Mouse (Mus musculus): ENCODE measurements around the gene Mrpl43.

Gene Mrpl43

DNA sequence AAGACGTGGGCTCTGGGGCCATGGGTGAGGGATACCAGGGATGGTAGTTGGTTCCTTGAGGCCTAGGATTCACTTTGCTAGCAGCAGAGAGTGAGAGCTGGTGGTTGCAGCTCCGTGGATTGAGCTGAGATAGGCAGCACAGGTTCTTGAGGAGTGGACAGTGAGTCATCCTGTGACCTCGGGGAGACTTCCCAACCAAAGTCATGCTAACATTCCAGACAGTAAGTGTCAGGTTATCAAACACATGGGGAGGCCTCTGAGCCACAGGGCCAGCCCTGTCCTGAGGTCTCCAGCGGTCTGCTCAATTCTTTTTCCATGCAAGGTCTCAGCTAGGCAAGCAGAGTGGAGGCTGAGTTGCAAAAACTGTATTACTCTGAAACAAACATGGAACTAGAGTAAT is 4.4 kb upstream of the Mrpl43 start:
- in situ Hi-C loops (cut with MboI, MseI), result no loop called here

DNA sequence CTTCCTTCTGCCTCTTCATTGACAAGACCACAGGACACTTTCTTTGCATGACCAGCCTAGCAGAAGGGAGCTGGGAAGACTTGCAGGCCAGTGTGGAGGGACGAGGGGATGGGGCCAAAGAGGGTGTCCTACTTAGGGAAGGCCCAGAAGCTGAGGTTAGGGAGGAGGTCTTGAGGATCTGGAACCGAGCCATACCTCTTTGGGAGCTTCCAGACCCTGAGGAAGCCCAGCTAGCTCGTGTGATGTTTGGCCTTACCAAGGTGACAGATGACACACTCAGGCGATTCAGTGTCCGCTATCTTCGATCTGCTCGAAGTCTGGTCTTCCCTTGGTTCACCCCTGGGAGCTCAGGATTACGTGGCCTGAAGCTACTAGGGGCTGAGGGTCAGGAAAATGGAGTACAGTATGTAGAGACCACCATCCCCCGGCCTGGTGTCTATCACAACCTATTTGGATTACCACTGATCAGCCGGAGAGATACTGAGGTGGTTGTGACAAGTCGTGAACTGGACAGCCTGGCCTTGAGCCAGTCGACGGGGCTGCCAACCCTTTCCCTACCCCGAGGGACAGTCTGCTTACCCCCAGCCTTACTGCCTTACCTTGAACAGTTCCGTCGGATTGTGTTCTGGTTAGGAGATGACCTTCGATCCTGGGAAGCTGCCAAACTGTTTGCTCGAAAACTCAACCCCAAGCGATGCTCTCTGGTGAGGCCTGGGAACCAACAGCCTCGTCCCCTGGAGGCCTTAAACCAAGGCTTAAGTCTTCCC is 1.4 kb upstream of the Mrpl43 start:
- in situ Hi-C loops (cut with MboI, MseI), result no loop called here

DNA sequence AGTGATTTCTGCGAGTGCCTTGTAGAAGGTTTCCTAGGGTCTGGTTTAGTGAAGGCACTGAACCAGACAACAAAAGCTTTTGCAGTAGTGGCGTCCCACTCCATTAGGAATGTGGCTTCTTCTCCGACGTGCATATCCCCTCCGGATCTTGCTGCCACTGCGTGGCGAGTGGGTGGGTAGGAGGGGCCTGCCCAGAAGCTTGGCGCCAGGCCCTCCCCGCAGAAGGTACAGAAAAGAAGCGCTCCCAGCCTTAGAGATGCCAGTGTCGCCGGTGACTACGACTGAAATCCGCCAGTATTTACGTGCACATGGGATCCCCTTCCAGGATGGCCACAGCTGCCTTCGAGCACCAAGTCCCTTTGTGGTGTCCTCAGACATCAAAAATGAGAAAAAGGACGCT is 779 bp upstream of the Mrpl43 start:
- in situ Hi-C loops (cut with MboI, MseI), result no loop called here

DNA sequence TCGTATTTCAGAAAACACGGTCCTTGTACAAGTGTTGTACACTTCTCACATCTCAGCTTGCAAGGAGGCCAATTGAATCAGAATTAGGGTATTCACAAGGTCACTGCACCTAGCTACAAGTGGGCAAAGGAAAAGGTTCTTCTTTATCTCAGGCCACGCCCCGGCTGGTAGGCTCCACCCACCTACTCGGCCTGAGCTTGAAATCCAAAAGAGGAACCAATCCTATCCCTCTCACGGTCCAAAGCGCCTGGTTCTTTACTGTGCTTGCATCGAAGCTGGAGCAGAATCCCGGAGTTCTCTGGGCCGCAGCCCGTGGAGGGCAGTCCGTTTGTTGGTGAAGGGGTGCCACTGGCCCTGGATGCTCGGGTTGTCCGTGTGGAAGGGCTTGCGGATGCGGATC is 798 bp downstream of the Mrpl43 start, which contains the start of gene Twnk:
TSS of gene Twnk (plus strand) at position 220 of the 400 bp plus-strand sequence.
- in situ Hi-C loops (cut with MboI, MseI), result no loop called here

DNA sequence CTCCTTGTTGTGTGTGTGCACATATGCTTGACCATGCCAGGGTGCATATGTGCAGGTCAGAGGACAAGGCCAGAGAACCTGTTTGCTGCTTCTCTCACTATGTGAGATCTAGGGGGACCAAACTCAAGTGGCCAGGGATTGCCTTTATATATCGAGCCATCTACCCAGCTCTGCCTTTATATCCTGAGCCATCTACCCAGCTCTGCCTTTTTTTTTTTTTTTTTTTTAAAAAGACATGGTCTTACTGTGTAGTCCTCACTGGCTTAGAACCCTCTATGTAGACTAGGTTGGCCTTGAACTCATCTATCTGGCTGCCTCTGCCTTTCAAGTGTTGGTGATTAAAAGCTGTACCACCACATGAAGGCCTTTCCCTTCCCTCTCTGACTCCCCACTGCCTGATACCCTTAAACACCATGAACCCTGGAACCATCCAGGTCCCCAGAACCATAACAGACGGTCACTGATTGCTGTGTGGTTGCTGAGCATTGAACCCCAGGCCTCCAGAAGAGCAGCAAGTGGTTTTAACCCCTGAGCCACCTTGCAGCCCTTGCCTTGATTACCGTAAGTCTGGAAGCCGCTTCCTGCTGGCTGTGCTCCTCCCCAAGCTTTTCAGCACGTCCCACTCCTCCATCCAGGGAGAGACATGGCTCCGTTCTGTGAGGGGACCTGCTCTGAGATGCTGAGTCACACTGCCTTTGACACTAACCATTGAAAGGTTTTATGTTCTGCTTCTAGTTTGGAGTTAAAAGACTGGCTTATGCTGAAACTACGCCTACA is 2.3 kb downstream of the Mrpl43 start:
- in situ Hi-C loops (cut with MboI, MseI), result no loop called here

DNA sequence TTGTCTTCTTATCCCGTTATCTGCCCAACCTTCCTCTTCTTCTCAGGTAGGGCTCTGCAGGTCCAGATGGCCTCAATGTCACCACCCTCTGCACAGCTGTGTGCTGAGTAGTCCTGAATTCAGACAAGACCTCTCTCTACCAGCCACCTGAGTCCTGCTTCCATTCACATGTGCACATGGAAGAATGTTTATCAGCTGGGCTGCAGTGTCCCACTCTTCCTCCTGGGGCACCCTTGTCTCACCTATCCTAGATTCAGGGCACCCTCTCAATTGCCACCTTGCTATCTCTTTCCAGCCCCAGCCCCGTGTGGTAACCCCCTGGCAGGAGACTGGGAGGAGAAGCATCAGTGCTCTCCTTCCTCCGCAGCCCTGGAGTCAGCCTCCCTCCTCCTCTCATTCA is 3.9 kb downstream of the Mrpl43 start:
- in situ Hi-C loops (cut with MboI, MseI), result no loop called here

DNA sequence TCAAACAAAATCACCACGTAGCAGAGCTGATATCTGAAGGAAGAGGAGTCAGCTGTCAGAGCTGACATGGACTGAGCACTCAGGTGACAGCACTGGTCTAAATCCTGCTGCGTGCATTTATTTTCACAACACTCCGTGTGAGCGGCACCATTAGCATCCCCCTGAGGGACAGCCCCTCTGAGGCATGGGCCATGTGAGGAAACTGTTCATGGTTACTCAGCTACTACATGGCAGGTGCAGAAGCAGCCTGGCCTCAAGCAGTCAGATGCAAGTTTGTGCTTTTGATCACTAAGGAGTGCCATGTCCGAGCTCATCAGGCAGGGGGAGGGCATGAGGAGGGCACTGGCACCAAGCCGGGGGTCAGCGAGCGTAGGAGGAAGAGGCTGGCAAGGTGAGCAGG is 6.6 kb downstream of the Mrpl43 start:
- in situ Hi-C loops (cut with MboI, MseI), result loop anchor here (10.0 kb wide), 1 partner anchor 435 kb away; no protein-coding TSS in a partner anchor

DNA sequence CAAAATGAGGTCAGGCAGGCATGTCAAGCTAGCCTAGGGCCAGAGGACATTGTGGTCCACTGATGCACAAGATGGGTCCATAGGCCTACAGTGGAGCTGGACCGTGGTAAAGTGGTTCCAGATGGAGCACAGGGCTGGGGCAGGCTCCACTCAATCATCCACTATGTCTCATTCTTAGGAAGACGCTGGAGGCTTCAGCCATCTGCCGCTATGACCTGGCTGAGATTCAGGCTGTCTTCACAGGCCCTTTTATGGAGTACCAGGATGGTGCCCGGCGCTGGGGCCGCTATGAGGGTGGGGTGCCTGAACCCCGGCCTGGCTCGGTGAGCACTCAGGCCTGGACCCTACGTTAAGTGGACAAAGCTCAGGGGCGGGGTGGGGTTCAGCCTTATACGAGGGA is 8.5 kb downstream of the Mrpl43 start:
- in situ Hi-C loops (cut with MboI, MseI), result loop anchor here (10.0 kb wide), 1 partner anchor 437 kb away; no protein-coding TSS in a partner anchor

DNA sequence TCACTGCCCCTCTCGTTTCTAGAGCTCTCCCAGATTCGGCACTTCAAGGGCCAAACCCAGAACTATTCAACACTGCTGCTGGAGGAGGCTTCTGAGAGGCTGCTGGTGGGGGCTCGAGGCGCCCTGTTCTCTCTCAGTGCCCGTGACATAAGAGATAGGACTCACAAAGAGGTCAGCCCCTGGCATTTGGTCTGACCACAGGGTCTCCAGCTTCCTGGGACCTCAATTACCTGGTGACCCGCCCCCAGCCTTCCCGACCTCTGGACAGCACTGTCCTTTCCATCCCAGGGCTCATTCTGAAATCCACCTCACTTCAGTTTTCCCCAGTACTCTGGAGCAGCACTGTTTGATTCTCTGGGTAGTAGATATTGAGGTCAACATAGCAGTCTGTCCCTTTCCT is 13.5 kb downstream of the Mrpl43 start:
- in situ Hi-C loops (cut with MboI, MseI), result loop anchor here (10.0 kb wide), 1 partner anchor 442 kb away; no protein-coding TSS in a partner anchor

DNA sequence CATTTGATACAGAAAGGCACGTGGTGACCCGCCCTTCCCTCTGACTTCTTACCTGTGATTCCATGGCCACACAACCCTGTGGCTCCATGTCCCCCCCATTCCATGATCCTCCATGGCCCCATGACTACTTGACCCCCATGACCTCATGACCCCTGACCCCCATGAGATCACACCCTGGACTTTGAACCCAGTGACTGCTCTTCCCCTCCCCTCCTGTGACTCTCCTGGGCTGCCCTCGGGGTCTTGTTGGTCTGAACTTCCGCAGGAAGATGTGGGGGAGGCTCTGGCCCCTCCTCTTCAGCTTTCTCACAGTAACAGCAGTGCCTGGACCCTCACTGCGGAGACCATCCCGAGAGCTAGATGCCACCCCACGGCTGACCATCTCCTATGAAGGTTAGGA is 14.0 kb downstream of the Mrpl43 start:
- in situ Hi-C loops (cut with MboI, MseI), result loop anchor here (10.0 kb wide), 1 partner anchor 443 kb away; no protein-coding TSS in a partner anchor

DNA sequence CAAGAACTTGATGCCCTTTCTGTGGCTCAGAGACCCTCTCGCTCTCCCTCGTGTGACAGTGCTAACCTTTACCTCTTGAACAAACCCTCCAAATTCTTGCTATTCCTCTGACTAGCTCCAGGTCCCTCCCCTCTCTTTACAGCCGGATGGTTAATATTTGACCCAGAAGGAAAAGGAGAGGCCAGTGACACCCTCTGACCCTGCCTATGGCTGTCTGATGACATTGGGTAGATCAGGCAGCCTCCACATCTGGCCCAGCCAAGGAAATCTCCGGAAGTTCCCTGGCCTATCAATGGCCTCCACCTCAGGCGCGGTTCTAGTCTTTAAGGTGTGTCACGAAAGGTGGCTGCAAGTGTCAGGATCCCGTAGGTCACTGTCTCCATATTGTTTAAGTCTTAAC is 15.2 kb downstream of the Mrpl43 start:
- in situ Hi-C loops (cut with MboI, MseI), result loop anchor here (10.0 kb wide), 1 partner anchor 444 kb away; no protein-coding TSS in a partner anchor

DNA sequence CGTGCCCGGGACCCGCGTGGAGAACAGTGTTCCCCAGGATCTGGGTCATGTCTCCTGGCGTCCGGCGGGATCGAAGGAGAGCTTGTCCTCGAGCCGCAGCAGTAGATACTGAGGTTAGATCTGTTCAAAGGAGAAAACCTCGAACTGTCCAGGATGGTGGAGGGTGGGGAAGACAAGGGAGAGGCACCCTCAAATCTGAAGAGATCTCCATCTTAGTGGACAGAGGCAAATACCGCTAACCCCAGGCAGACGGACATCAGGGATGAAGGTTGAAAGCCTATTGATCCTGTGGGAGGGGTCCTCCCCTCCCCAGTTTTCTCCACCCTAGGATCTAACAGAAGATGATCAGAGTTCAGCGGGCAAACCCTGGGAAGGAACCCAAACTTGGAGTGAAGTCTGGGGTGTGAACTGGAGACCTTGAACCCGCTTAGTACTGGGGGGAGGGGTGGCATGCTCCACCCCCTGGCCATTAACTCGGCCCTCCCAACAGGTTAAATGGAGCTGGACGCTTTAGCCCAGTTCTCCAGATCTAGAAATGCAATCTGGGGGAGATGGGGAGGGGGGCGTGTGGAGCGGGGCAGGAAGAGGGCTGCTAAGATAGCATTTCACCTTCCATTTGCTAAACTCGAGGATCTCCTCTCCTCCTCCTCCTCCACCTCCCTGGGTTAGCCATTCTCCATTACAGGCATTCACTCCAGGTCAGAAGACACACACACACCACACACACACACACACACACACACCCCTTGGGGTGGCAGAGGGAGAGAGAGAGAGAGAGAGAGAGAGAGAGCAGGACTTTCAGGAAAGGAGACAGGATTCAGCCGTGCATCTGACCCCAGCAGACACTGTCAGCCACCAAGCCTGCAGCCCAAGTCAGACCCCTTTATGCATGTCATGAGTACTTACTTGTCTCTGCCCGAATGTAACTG is 16.4 kb downstream of the Mrpl43 start:
- in situ Hi-C loops (cut with MboI, MseI), result loop anchor here (10.0 kb wide), 1 partner anchor 445 kb away; no protein-coding TSS in a partner anchor

DNA sequence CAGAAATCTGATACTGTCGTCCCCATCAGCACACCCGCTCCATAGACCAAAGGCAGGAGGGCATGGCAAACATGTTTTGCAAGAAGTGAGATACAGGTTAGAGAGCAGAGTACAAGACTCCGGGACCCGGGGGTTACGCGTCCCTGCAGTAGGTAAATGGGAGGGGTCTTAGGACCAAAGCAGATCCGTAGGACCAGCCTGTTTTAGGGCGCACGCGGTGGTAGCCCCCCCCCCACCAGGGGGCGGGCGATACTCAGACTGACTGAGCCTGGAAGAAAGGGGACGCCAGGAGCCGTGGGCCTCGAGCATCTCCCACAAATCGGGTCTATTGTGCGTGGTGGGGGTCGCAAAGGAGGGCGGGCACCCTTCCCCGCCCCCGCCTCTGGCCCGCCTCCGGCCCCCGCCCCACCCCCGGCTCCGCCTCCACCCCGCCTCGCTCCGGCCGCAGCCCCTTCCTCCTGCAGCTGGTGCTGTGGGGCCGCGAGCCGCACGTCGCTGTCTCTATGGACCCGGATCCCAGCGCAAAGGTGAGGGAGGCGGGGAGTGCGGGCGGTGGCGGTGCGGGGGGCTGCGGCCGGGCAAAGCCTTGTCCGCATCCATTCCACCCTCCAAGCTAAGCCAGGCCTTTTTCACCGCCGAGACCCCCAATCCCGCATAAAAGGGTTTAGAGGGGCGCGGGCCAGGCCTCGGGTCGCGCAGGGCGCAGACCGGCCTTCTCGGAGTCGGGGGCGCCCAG is 17.2 kb downstream of the Mrpl43 start, which contains the start of gene Sema4g:
TSS of gene Sema4g (plus strand) at position 271 of the 736 bp plus-strand sequence.
- in situ Hi-C loops (cut with MboI, MseI), result no loop called here

DNA sequence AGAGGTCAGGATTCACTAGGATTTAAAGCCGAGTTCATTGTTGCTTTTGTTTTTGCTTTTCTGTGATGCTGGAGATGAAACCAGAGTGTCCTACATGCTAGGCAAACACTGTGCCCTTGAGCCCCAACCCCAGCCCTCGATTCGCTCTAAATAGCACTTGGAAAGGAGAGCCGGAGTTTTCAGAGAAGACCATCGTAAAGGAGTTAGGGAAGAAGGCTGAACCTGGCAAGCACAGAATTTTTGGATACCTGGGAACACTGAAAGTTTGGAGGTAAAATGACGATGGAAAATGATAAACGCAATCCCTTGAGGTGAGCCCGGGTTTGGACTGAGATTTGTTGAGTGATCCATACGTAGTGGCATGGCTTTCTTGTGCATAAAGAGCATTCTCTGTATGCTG is 17.9 kb downstream of the Mrpl43 start:
- in situ Hi-C loops (cut with MboI, MseI), result no loop called here

DNA sequence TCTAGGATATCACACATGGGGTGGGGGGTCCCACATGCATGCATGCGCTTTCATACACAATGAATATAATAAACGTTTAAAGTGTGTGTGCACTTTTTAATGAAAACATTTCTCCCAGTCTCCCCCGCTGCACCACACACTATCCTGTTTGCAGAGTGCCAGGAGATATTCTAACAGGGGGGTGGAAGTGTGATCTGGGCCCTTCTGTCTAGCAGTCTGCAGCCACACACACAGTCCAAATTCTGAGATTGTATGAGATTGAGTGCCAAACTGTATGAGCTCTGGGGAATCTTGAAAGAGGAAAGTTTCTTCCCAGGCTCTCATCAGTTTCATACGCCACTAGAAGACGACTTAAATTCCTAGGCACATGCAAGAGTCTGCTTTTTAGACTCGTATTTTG is 18.4 kb downstream of the Mrpl43 start:
- in situ Hi-C loops (cut with MboI, MseI), result no loop called here

DNA sequence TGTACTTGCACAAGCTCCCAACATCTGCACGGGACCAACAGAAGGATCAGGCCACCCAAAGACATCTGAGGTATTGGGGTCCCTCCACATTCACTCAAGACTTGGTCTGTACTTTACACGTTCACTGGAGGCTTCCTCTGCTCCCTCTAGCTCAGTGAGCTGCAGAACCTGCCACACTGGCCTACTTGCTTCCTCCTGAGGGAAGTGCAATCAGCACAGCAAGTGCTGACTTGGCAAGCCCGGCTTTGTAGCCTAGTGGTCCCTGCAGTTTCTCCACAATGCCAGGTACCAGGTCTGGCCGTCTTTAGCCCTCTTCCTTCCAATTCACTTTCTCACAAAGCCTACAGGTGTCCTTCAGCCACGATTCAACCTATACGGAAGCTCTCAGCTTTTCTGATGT is 19.2 kb downstream of the Mrpl43 start:
- in situ Hi-C loops (cut with MboI, MseI), result no loop called here

DNA sequence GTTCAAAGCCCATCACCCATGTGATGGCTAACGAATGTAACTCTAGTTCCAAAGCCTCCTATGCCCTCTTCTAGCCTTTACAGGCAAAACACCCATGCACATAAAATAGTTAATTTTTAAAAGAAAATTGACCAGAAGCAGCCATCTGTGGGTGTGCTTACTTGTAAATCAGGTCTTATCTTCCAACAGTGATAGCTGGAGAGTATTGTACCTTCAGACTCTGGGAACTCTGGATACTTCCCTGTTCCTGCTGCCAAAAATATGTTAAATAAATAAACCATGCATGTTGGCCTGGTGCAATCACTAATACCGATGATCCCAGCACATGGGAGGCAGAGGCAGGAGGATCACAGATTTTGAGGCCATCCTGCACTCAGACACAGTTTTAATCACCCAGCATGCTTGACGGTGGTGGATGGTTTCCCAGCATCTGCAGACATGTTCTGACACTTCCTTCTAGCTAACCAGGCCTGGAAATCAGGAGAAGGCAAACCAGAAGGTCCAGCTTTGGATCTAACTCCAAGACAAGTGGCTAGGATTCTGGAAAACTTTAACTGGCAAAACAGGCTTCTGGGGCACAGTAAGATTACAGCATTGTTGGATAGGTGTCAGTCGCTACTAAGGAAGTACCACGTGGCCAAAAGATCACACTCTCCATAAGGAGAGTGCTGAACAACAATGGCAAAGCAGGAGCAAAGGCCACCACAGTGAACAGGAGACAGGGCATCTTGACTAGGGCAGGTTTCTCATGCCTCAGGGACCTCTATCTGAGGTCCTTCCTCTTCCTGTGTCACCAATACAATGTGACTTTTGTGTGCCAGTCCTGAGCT is 20.9 kb downstream of the Mrpl43 start:
- in situ Hi-C loops (cut with MboI, MseI), result no loop called here

DNA sequence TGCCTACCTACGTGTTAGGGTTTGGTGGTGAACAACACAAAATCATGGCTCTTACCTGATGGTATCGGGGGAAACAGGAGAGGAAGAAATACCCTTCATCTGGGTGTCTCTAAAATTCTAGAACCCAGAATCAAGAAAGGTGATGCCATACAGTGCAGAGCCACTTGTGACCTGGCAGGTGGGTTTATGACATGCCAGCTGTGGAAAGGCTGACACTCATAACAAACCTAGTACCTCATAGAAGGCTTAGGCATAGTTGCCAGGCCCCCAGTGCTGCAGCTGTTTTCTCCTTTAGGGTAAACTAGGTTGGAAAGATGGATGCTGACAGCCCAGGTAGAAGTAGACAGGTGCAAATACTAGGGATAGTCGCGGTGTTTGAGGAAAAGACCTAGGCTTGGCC is 21.8 kb downstream of the Mrpl43 start:
- in situ Hi-C loops (cut with MboI, MseI), result loop anchor here (5.0 kb wide), 1 partner anchor 48 kb away; no protein-coding TSS in a partner anchor

DNA sequence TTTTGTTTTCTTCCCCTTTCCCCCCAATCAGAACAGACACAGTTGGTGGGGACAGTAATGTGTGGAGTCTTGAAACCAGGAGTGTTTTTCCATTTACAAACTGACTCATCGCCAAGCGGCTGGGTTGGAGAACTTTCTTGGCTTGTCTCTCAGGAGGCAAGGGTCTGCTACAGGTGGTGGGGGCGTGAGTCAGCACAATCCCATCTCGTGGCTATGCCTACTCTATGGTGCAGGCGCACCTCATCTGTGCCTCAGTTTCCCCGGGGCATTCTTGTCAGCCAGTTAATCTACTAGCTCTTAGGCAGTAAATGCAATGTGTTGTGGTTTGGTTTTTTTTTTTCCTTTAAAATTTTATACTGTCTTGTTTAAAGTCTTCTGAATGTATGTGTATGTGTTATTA is 22.9 kb downstream of the Mrpl43 start:
- in situ Hi-C loops (cut with MboI, MseI), result loop anchor here (5.0 kb wide), 1 partner anchor 49 kb away; no protein-coding TSS in a partner anchor
